Mouse (Mus musculus) embryonic facial prominence, embryonic 14.5 days (tissue): ENCODE data around the gene Gal. TPM values are rescaled to one million over a fixed set of nuclear protein-coding genes. Genes with fewer than 3 reads are reported as not detected.

Source experiments
- ATAC-seq: fragments of 200-750 bp; cut with Nextera tagmentation; 2 replicates; pipeline ENCODE4 v1.8.0; 2017; ENCODE audit warnings: low read depth, moderate number of reproducible peaks, moderate TSS enrichment
- DNase-seq: peaks from one replicate; pipeline ENCODE4 v3.0.0-alpha.2; 2015; ENCODE audit warnings: low spot score
- H3K27ac ChIP-seq: fragments of 300-500 bp; sonication (generic); replicated peaks from 2 replicates; pipeline ENCODE4 v1.5.1; 2014; ENCODE audit warnings: low read depth, mild to moderate bottlenecking, low read length, moderate library complexity
- H3K27me3 ChIP-seq: fragments of 300-500 bp; sonication (generic); replicated peaks from 2 replicates; pipeline ENCODE4 v1.6.1; 2014; ENCODE audit warnings: low read length; ENCODE audit not compliant: control insufficient read depth, insufficient read depth
- H3K36me3 ChIP-seq: fragments of 300-500 bp; sonication (generic); 2 replicates; pipeline ENCODE4 v1.6.1; 2014; ENCODE audit warnings: low read length, mixed read lengths; ENCODE audit not compliant: control insufficient read depth, insufficient read depth
- H3K4me1 ChIP-seq: fragments of 300-500 bp; sonication (generic); 2 replicates; pipeline ENCODE4 v1.6.1; 2014; ENCODE audit warnings: antibody characterized with exemption, low read length; ENCODE audit not compliant: control insufficient read depth, insufficient read depth
- H3K4me2 ChIP-seq: fragments of 300-500 bp; sonication (generic); 2 replicates; pipeline ENCODE4 v1.6.1; 2014; ENCODE audit warnings: low read depth, mild to moderate bottlenecking, low read length, moderate library complexity, mixed read lengths
- H3K4me3 ChIP-seq: fragments of 300-500 bp; sonication (generic); 2 replicates; pipeline ENCODE4 v1.5.1; 2014; ENCODE audit warnings: low read depth, mild to moderate bottlenecking, low read length
- H3K9ac ChIP-seq: fragments of 300-500 bp; sonication (generic); 2 replicates; pipeline ENCODE4 v1.6.1; 2014; ENCODE audit warnings: low read depth, mild to moderate bottlenecking, low read length, moderate library complexity, mixed read lengths
- H3K9me3 ChIP-seq: fragments of 300-500 bp; sonication (generic); 2 replicates; pipeline ENCODE4 v1.6.1; 2016; ENCODE audit warnings: low read length; ENCODE audit not compliant: control insufficient read depth
- WGBS: fragments of 180-500 bp; shearing (Covaris S2); extraction: QIAGEN DNeasy Blood & Tissue Kit; methylation state at CpG from one replicate; pipeline ENCODE4 v1.1.7; 2014; 5-methylcytosine and 5-hydroxymethylcytosine counted together
- polyA plus RNA-seq: library from polyadenylated mRNA; unstranded; fragments of >200 nt; fragmentation: Nextera tagmentation; extraction: Ambion mirVana; gene quantifications from 2 replicates; pipeline ENCODE4 v1.2.1, GENCODE M21; 2014

Gene Gal
- polyA plus RNA-seq, 1 experiment from 2014 or later = 9.9 TPM

GRCm38 (mm10) chr19:3429156-3429816 lies 14.9 kb upstream of the Gal start:
- DNase-seq = no peak
- WGBS = 41% methylated on average over 7 of the region's 7 CpGs

GRCm38 (mm10) chr19:3428057-3428830 lies 13.9 kb upstream of the Gal start:
- no peaks in the 10 kb centered on the region for H3K36me3 ChIP-seq
- 78% methylated on average over 15 of the region's 15 CpGs for WGBS
- H3K4me1 ChIP-seq = no peaks in the 10 kb centered on the region
- H3K27me3 ChIP-seq = no peaks in the 10 kb centered on the region
- H3K4me3 ChIP-seq = no peak overlapping the region
- no peak overlapping the region for H3K9ac ChIP-seq
- H3K27ac ChIP-seq = no peak overlapping the region
- H3K9me3 ChIP-seq = no peaks in the 10 kb centered on the region
- no peak for ATAC-seq
- no peak for DNase-seq
- H3K4me2 ChIP-seq = no peak overlapping the region

More at GRCm38 (mm10) chr19:3429156-3429816, 14.9 kb upstream of the Gal start:
- H3K9ac ChIP-seq = no peak overlapping the region
- no peaks in the 10 kb centered on the region for H3K9me3 ChIP-seq
- no peaks in the 10 kb centered on the region for H3K36me3 ChIP-seq
- ATAC-seq = no peak
- H3K4me2 ChIP-seq = no peak overlapping the region
- no peak overlapping the region for H3K27ac ChIP-seq
- H3K27me3 ChIP-seq = no peaks in the 10 kb centered on the region
- no peak overlapping the region for H3K4me3 ChIP-seq
- H3K4me1 ChIP-seq = no peaks in the 10 kb centered on the region

GRCm38 (mm10) chr19:3424214-3424613 lies 9.9 kb upstream of the Gal start:
- no peak for ATAC-seq
- WGBS = 80% methylated on average over 2 of the region's 2 CpGs
- DNase-seq = no peak

DNA sequence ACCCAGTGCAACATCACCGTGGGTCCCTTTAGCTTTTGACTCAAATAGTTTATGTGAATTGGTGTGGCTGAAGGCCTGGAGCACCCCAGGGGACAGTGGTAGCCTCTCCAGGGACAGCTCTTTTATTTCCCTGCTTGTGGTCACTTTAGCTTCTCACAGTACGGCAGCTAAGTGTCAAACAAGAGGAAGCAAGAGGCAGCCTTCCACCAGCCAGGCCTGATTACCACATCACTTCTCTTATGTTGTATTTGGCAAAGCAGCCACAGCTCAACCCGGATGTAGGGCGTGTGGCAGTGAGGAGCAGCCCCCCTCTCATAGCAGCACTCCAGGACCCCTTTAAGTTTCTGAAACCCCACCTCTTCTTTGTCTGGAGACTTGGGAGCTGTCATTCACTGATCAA lies 8.6 kb upstream of the Gal start:
- no peaks in the 10 kb centered on the region for H3K9me3 ChIP-seq
- no peak overlapping the region for H3K9ac ChIP-seq
- 46% methylated on average over 4 of the region's 4 CpGs for WGBS
- no peak overlapping the region for H3K4me3 ChIP-seq
- no peak overlapping the region for H3K4me2 ChIP-seq
- no peak overlapping the region for H3K27ac ChIP-seq
- DNase-seq (no peak), ATAC-seq (no peak)
- H3K36me3 ChIP-seq = no peaks in the 10 kb centered on the region
- no peaks in the 10 kb centered on the region for H3K27me3 ChIP-seq
- no peaks in the 10 kb centered on the region for H3K4me1 ChIP-seq

More at GRCm38 (mm10) chr19:3424214-3424613, 9.9 kb upstream of the Gal start:
- Histone ChIP-seq H3K4me3 (no peak overlapping the region), H3K36me3 (no peaks in the 10 kb centered on the region), H3K4me1 (no peaks in the 10 kb centered on the region), H3K4me2 (no peak overlapping the region), H3K9ac (no peak overlapping the region), H3K9me3 (no peaks in the 10 kb centered on the region), H3K27me3 (no peaks in the 10 kb centered on the region), H3K27ac (no peak overlapping the region)

DNA sequence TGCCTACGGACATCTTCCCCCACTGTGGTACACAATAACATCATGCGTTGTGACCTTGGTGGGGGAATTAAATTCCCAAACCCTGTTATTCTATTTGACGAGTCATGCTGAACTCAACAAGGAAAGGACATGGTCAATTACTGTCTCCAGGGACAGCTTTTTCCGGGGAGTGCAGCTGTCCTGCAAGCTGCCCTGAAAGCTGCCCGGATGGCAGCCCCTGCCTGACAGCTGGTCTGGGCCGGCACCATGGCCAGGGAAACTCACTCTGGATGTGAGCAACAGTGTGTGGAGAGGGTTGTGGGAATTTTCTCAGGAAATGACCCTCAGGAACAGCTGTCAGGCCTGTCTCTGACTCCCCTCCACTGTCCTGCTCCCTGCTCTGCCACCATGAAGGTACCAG lies 8.1 kb upstream of the Gal start:
- no peaks in the 10 kb centered on the region for H3K4me1 ChIP-seq
- H3K27me3 ChIP-seq = no peaks in the 10 kb centered on the region
- no peak overlapping the region for H3K4me2 ChIP-seq
- H3K9ac ChIP-seq = no peak overlapping the region
- H3K36me3 ChIP-seq = no peaks in the 10 kb centered on the region
- no peak overlapping the region for H3K27ac ChIP-seq
- ATAC-seq (peak; percentile 74; the same call in 1 of the 2 replicates), DNase-seq (peak; percentile 50)
- 57% methylated on average over 6 of the region's 6 CpGs for whole genome bisulfite sequencing
- H3K9me3 ChIP-seq = no peaks in the 10 kb centered on the region
- H3K4me3 ChIP-seq = no peak overlapping the region

- ATAC-seq = no peak
- Histone ChIP-seq H3K4me3 (no peak overlapping the region), H3K27ac (no peak overlapping the region), H3K4me2 (no peak overlapping the region), H3K9me3 (no peaks in the 10 kb centered on the region), H3K27me3 (peaks cover 12% of the 10 kb centered on the region), H3K9ac (no peak overlapping the region), H3K4me1 (0 out of 2 replicates have a peak, but pooled peaks cover 2% of the 10 kb centered on the region), H3K36me3 (no peaks in the 10 kb centered on the region)
- no peak for DNase-seq
- WGBS = 40% methylated on average over 5 of the region's 5 CpGs
Observed at GRCm38 (mm10) chr19:3419251-3419650, 4.9 kb upstream of the Gal start.

- no peaks in the 10 kb centered on the region for H3K27me3 ChIP-seq
- 33% methylated on average over 1 of the region's 1 CpGs for WGBS
- no peaks in the 10 kb centered on the region for H3K9me3 ChIP-seq
- ATAC-seq (no peak), DNase-seq (no peak)
- no peak overlapping the region for H3K27ac ChIP-seq
- no peak overlapping the region for H3K4me3 ChIP-seq
- H3K4me2 ChIP-seq = no peak overlapping the region
- no peak overlapping the region for H3K9ac ChIP-seq
- H3K36me3 ChIP-seq = no peaks in the 10 kb centered on the region
- H3K4me1 ChIP-seq = no peaks in the 10 kb centered on the region
Observed at GRCm38 (mm10) chr19:3405531-3406281, 8.6 kb downstream of the Gal start.

- no peak overlapping the region for H3K4me2 ChIP-seq
- ATAC-seq (no peak), DNase-seq (no peak)
- H3K27me3 ChIP-seq = no peaks in the 10 kb centered on the region
- H3K4me3 ChIP-seq = no peak overlapping the region
- H3K36me3 ChIP-seq = no peaks in the 10 kb centered on the region
- no peaks in the 10 kb centered on the region for H3K4me1 ChIP-seq
- 81% methylated on average over 7 of the region's 7 CpGs for WGBS
- no peak overlapping the region for H3K27ac ChIP-seq
- no peak overlapping the region for H3K9ac ChIP-seq
- H3K9me3 ChIP-seq = no peaks in the 10 kb centered on the region
Observed at GRCm38 (mm10) chr19:3404030-3404429, 10.3 kb downstream of the Gal start.
